Mouse (Mus musculus) intestine, embryonic 14.5 days (tissue): ENCODE results near the gene Padi1. TPM values are rescaled to one million over a fixed set of nuclear protein-coding genes. Genes with fewer than 3 reads are reported as not detected.

Experiments used
- ATAC-seq: fragments of 200-750 bp; cut with Nextera tagmentation; replicated peaks from 2 replicates; pipeline ENCODE4 v1.8.0; 2017; ENCODE audit warnings: low read depth, moderate number of reproducible peaks, moderate TSS enrichment, moderate library complexity; ENCODE audit not compliant: low FRiP score, low TSS enrichment
- DNase-seq: peaks from one replicate; pipeline ENCODE4 v3.0.0-alpha.2; 2018; ENCODE audit warnings: low spot score
- H3K27ac ChIP-seq: fragments of 300-500 bp; sonication (generic); 2 replicates; pipeline ENCODE4 v1.5.1; 2014; ENCODE audit warnings: low read depth, mild to moderate bottlenecking, control low read depth
- H3K27me3 ChIP-seq: fragments of 300-500 bp; sonication (generic); replicated peaks from 2 replicates; pipeline ENCODE4 v1.6.1; 2014; ENCODE audit warnings: low read length, control low read depth; ENCODE audit not compliant: control insufficient read depth, insufficient read depth
- H3K36me3 ChIP-seq: fragments of 300-500 bp; sonication (generic); 2 replicates; pipeline ENCODE4 v1.6.1; 2014; ENCODE audit warnings: low read length, control low read depth; ENCODE audit not compliant: control insufficient read depth, insufficient read depth
- H3K4me1 ChIP-seq: fragments of 300-500 bp; sonication (generic); replicated peaks from 2 replicates; pipeline ENCODE4 v1.6.1; 2014; ENCODE audit warnings: low read length, control low read depth, mixed read lengths; ENCODE audit not compliant: control insufficient read depth, insufficient read depth
- H3K4me2 ChIP-seq: fragments of 300-500 bp; sonication (generic); 2 replicates; pipeline ENCODE4 v1.6.1; 2014; ENCODE audit warnings: low read length
- H3K4me3 ChIP-seq: fragments of 300-500 bp; sonication (generic); 2 replicates; pipeline ENCODE4 v1.5.1; 2014; ENCODE audit warnings: low read depth, low read length, control low read depth, mixed read lengths
- H3K9ac ChIP-seq: fragments of 300-500 bp; sonication (generic); 2 replicates; pipeline ENCODE4 v1.6.1; 2014; ENCODE audit warnings: mild to moderate bottlenecking, low read length
- H3K9me3 ChIP-seq: fragments of 300-500 bp; sonication (generic); 2 replicates; pipeline ENCODE4 v1.6.1; 2016; ENCODE audit warnings: low read length, control low read depth; ENCODE audit not compliant: control insufficient read depth
- WGBS: fragments of 180-500 bp; shearing (Covaris S2); extraction: QIAGEN DNeasy Blood & Tissue Kit; methylation state at CpG from one replicate; pipeline ENCODE4 v1.1.7; 2014; 5-methylcytosine and 5-hydroxymethylcytosine counted together
- polyA plus RNA-seq: library from polyadenylated mRNA; unstranded; fragments of >200 nt; fragmentation: Nextera tagmentation; extraction: Ambion mirVana; gene quantifications from 2 replicates; pipeline ENCODE4 v1.2.1, GENCODE M21; 2014

Gene Padi1
- polyA plus RNA-seq, 1 experiment from 2014 or later, result 0.16 TPM

DNA sequence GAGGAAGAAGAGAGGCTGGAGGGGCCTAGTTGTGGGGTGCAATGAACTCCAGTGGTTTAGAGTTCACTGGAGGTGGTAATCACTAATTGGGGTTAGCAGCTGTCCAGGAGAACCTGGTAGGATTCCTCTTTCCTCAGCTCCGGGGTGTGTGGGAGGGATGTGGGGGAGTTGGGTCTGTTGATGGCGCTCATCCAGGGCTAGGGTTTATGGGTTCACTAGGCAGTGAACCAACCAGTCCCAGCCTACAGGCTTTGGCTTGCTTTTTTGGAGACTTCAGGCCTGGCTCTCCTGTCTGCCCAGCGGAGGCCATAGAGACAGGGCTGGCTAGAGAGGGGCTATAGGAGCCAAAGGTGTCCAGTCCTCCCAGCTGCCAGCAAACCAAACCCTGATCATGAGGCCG is 55.6 kb downstream of the Padi1 start:
- H3K27ac ChIP-seq, result no peak overlapping the region
- 84% methylated on average over 4 of the region's 4 CpGs for WGBS
- DNase-seq (no peak), ATAC-seq (no peak)
- H3K4me3 ChIP-seq, result no peak overlapping the region
- no peak overlapping the region for H3K9ac ChIP-seq
- no peaks in the 10 kb centered on the region for H3K4me1 ChIP-seq
- H3K27me3 ChIP-seq, result no peaks in the 10 kb centered on the region
- H3K9me3 ChIP-seq, result no peaks in the 10 kb centered on the region
- no peak overlapping the region for H3K4me2 ChIP-seq
- no peaks in the 10 kb centered on the region for H3K36me3 ChIP-seq

- Histone ChIP-seq H3K27ac (no peak overlapping the region), H3K4me3 (no peak overlapping the region), H3K9ac (no peak overlapping the region), H3K36me3 (no peaks in the 10 kb centered on the region), H3K27me3 (no peaks in the 10 kb centered on the region), H3K4me1 (no peaks in the 10 kb centered on the region), H3K4me2 (no peak overlapping the region), H3K9me3 (0 out of 2 replicates have a peak, but pooled peaks cover 3% of the 10 kb centered on the region)
- WGBS, result 44% methylated on average over 6 of the region's 6 CpGs
- DNase-seq (peak; percentile 89), ATAC-seq (0 out of 2 replicates have a peak, but pooled peaks have one; percentile 14)
Observed at GRCm38 (mm10) chr4:140788983-140789382, 56.6 kb downstream of the Padi1 start.

DNA sequence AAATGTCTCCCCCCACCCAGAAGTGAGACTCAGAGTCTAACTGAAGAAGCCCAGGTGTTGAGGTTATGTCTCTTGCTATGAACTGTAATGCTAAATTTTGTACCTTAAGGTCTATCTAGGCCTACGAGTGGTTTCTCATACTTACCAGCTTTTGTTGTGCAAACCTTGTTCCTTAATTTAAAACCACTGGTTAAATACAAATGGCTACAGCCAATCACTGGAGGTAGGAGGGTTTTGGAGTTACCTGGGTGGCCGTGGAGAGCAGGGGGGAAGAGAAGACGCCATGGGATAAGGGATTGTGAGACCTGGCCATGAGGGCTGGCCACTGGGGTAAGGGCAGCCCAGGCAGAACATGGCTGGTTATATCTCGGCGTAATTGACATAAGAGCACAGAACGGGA is 57.3 kb downstream of the Padi1 start:
- no peaks in the 10 kb centered on the region for H3K27me3 ChIP-seq
- H3K9me3 ChIP-seq, result 0 out of 2 replicates have a peak, but pooled peaks cover 3% of the 10 kb centered on the region
- WGBS, result 82% methylated on average over 6 of the region's 6 CpGs
- DNase-seq (no peak), ATAC-seq (no peak)
- no peak overlapping the region for H3K4me2 ChIP-seq
- H3K9ac ChIP-seq, result no peak overlapping the region
- no peaks in the 10 kb centered on the region for H3K4me1 ChIP-seq
- H3K4me3 ChIP-seq, result no peak overlapping the region
- no peak overlapping the region for H3K27ac ChIP-seq
- no peaks in the 10 kb centered on the region for H3K36me3 ChIP-seq

GRCm38 (mm10) chr4:140787414-140787813 is 58.2 kb downstream of the Padi1 start:
- DNase-seq (no peak), ATAC-seq (no peak)
- Histone ChIP-seq H3K36me3 (no peaks in the 10 kb centered on the region), H3K9ac (no peak overlapping the region), H3K4me2 (no peak overlapping the region), H3K9me3 (0 out of 2 replicates have a peak, but pooled peaks cover 3% of the 10 kb centered on the region), H3K27me3 (no peaks in the 10 kb centered on the region), H3K4me3 (no peak overlapping the region), H3K4me1 (no peaks in the 10 kb centered on the region), H3K27ac (no peak overlapping the region)
- 56% methylated on average over 3 of the region's 4 CpGs for WGBS

- no peak for ATAC-seq
- Histone ChIP-seq H3K4me3 (no peak overlapping the region), H3K4me1 (no peaks in the 10 kb centered on the region), H3K4me2 (no peak overlapping the region), H3K36me3 (no peaks in the 10 kb centered on the region), H3K9ac (no peak overlapping the region), H3K9me3 (0 out of 2 replicates have a peak, but pooled peaks cover 3% of the 10 kb centered on the region), H3K27ac (no peak overlapping the region), H3K27me3 (no peaks in the 10 kb centered on the region)
- DNase-seq, result no peak
- WGBS, result 89% methylated on average over 5 of the region's 5 CpGs
Observed at GRCm38 (mm10) chr4:140785217-140785616, 60.4 kb downstream of the Padi1 start.

DNA sequence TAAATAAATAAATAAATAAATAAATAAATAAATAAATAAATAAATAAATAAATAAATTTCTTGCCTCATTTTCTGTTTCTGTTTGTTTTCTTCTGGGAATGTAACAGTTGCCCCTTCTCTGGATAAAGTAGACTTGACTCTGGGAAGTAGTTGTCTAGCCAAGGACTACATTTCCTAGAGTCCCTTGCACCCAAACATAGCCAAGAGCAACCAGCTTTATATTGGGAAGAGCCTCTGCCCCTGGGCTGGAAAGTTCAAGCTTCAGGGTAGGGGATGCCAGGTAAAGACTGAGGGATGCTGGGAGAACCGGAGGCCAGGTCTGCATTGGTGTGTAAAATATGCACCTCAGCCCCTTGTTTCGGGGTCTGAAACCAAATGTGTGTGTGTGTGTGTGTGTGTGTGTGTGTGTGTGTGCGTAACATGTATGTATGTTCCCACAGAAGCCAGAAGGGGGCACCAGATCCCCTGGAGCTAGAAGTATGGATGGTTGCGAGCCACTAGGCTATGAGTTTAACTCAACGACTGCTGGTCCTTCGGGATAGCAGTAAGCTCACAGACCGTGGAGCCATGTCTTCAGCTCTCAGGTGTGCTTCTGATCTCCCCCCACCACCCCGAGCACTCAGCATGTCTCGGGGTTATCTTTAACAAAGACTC is 61.2 kb downstream of the Padi1 start:
- Histone ChIP-seq H3K27me3 (no peaks in the 10 kb centered on the region), H3K9ac (no peak overlapping the region), H3K4me3 (no peak overlapping the region), H3K9me3 (0 out of 2 replicates have a peak, but pooled peaks cover 3% of the 10 kb centered on the region), H3K4me2 (no peak overlapping the region), H3K36me3 (no peaks in the 10 kb centered on the region), H3K4me1 (no peaks in the 10 kb centered on the region), H3K27ac (no peak overlapping the region)
- DNase-seq (no peak), ATAC-seq (no peak)
- WGBS, result 95% methylated on average over 9 of the region's 9 CpGs

DNA sequence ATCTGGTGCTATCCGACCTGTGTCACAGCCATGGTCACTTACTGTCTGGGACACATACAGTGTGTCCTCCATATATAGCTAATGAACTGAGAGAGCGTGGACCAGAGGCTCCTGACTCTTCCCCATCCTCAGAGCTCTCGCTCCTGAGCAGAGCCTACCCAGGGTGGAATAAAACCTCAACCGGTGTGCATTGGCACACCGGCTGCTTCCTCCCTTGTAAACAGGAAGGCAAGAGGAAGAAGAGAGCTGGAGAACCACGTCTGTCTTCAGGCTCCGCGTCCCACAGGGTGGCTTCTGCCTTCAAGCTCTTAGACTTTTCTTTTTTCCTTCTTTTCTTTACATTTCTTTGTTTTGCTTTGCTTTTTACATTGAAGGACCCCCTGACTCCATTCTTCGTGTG is 62.8 kb downstream of the Padi1 start:
- no peak overlapping the region for H3K27ac ChIP-seq
- no peak overlapping the region for H3K4me3 ChIP-seq
- no peaks in the 10 kb centered on the region for H3K27me3 ChIP-seq
- ATAC-seq, result no peak
- no peak for DNase-seq
- H3K4me1 ChIP-seq, result no peaks in the 10 kb centered on the region
- no peaks in the 10 kb centered on the region for H3K36me3 ChIP-seq
- H3K4me2 ChIP-seq, result no peak overlapping the region
- no peak overlapping the region for H3K9ac ChIP-seq
- WGBS, result 91% methylated on average over 9 of the region's 9 CpGs
- 0 out of 2 replicates have a peak, but pooled peaks cover 3% of the 10 kb centered on the region for H3K9me3 ChIP-seq

GRCm38 (mm10) chr4:140780507-140780906 is 65.1 kb downstream of the Padi1 start:
- H3K27me3 ChIP-seq, result no peaks in the 10 kb centered on the region
- H3K4me3 ChIP-seq, result no peak overlapping the region
- no peaks in the 10 kb centered on the region for H3K36me3 ChIP-seq
- ATAC-seq (0 out of 2 replicates have a peak, but pooled peaks have one; percentile 20), DNase-seq (no peak)
- 0 out of 2 replicates have a peak, but pooled peaks cover 3% of the 10 kb centered on the region for H3K9me3 ChIP-seq
- 68% methylated on average over 14 of the region's 14 CpGs for WGBS
- no peak overlapping the region for H3K4me2 ChIP-seq
- H3K4me1 ChIP-seq, result no peaks in the 10 kb centered on the region
- no peak overlapping the region for H3K27ac ChIP-seq
- no peak overlapping the region for H3K9ac ChIP-seq
